Mouse (Mus musculus): Measurements from ENCODE around the gene Gm13695. TPM values are rescaled to one million over a fixed set of nuclear protein-coding genes. Genes with fewer than 3 reads are reported as not detected.

The Gm13695 gene
- total RNA-seq, 2 experiments from 2014 or later: 0.67 to 0.68 TPM

Other genes with a start within 250 kb of the Gm13695 start
- 10 to 100 TPM; 36.7 to 38.3 TPM for gene Itgav, start 242.9 kb upstream of the Gm13695 start, total RNA-seq (2021)
- gene Fam171b, start 154.7 kb upstream of the Gm13695 start, total RNA-seq (2021): 1 to 10 TPM in 1 of 2 experiments, under 1 TPM in 1; 0.81 to 1.4 TPM
- gene Zswim2, start 26.1 kb upstream of the Gm13695 start, total RNA-seq (2021): not detected
- under 1 TPM; 0.67 to 0.68 TPM for gene Gm13698, start 11.6 kb upstream of the Gm13695 start, total RNA-seq (2021)
- under 1 TPM; 0.67 to 0.68 TPM for gene Gm13693, start 5.8 kb upstream of the Gm13695 start, total RNA-seq (2021)
- gene Gm13696, start 5.8 kb downstream of the Gm13695 start, total RNA-seq (2021): under 1 TPM; 0.67 to 0.68 TPM
- gene Gm13694, start 11.6 kb downstream of the Gm13695 start, total RNA-seq (2021): under 1 TPM; 0.67 to 0.68 TPM
- under 1 TPM; 0.67 to 0.68 TPM for gene Gm13697, start 17.4 kb downstream of the Gm13695 start, total RNA-seq (2021)
- under 1 TPM; 0.67 to 0.68 TPM for gene Gm13691, start 23.2 kb downstream of the Gm13695 start, total RNA-seq (2021)